Mouse (Mus musculus): Measurements from ENCODE around the gene Lpcat2b. TPM values are rescaled to one million over a fixed set of nuclear protein-coding genes. Genes with fewer than 3 reads are reported as not detected.

Lpcat2b gene
- total and polyA plus RNA-seq, 2 experiments, result not detected

DNA sequence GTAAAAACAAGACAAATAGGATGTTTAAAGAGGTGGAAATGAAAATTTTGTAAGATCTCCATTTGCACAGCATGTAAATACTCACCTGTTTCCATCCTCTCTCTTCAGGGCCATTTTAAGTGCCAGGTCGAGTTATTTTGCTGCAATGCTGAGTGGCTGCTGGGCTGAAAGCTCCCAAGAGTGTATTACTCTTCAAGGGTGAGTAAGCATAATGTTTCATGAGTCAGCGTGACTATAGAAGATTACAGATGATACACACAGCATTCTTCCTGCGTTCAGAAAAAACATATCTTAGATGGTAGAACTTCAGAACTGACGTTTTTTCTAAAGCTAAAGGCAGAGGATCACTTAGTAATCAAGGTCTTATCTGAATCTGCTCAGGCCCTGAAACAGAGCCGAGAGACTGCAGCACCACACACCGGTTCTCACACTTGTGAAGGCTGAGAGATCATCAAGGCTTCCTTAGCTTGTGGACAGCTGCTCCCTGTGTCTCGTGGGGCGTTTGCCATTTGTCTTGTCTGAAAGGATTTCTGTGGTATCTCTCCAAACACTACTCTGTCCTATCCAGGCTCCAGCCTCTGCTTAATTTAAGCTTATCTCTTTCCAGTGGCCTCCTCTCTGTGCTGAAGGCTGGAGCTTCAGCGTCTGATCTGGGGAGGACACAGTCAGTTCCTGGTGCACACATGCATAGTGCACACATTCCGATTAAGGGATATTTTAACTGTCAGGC is 39.4 kb downstream of the Lpcat2b start:
- Histone ChIP-seq H3K27ac (replicated peaks; ENCODE audit: insufficient read depth, low read depth, low read length) (no peak overlapping the region), H3K27me3 (ENCODE audit: control insufficient read depth, insufficient read depth, low read length) (no peaks in the 10 kb centered on the region), H3K79me2 (ENCODE audit: control insufficient read depth, insufficient read depth, low read length) (no peaks in the 10 kb centered on the region), H3K4me1 (ENCODE audit: control insufficient read depth, insufficient read depth, low read length) (no peaks in the 10 kb centered on the region), H3K36me3 (ENCODE audit: control insufficient read depth, insufficient read depth, low read length) (peaks cover 4% of the 10 kb centered on the region; the same call in 1 of the 2 replicates), H3K9ac (ENCODE audit: low read depth, low read length) (no peak overlapping the region), H3K4me3 (ENCODE audit: insufficient read depth, low read depth, low read length) (no peak overlapping the region)
- DNase-seq (ENCODE audit: extremely low read depth, low read depth, low spot score), result no peak
- TF ChIP-seq POLR2A (IDR thresholded peaks at IDR 0.05; ENCODE audit: extremely low read depth, insufficient read depth, low read length), result no peak
- TF ChIP-seq CTCF (IDR thresholded peaks at IDR 0.05; ENCODE audit: low read depth, low read length), result no peak
- WGBS, result 80% methylated on average over 10 of the region's 10 CpGs

DNA sequence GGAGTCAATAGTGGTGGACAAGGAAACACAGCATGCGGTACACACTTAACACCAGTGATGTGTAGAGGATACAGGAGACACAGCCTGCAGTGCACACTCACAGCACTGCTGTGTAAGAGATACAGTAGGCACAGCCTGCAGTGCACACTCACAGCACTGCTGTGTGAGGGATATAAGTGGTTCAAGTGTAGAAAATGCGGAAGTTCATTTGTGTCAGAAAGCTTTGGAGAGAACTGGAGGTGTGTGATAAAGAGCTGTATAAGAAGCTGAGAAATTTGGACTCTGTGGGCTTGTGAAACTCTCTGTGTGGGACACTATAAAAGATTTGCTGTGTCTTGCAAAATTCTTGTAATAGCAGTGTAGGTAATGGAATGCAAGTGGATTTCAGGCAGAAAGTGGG is 48.8 kb downstream of the Lpcat2b start:
- no peak overlapping the region for H3K4me3 ChIP-seq (ENCODE audit: insufficient read depth, low read depth, low read length)
- H3K4me1 ChIP-seq (ENCODE audit: control insufficient read depth, insufficient read depth, low read length), result no peaks in the 10 kb centered on the region
- WGBS, result 94% methylated on average over 2 of the region's 2 CpGs
- no peaks in the 10 kb centered on the region for H3K27me3 ChIP-seq (ENCODE audit: control insufficient read depth, insufficient read depth, low read length)
- H3K9ac ChIP-seq (ENCODE audit: low read depth, low read length), result no peak overlapping the region
- H3K79me2 ChIP-seq (ENCODE audit: control insufficient read depth, insufficient read depth, low read length), result no peaks in the 10 kb centered on the region
- H3K27ac ChIP-seq (replicated peaks; ENCODE audit: insufficient read depth, low read depth, low read length), result no peak overlapping the region
- no peak for TF ChIP-seq POLR2A (IDR thresholded peaks at IDR 0.05; ENCODE audit: extremely low read depth, insufficient read depth, low read length)
- TF ChIP-seq CTCF (IDR thresholded peaks at IDR 0.05; ENCODE audit: low read depth, low read length), result no peak
- DNase-seq (ENCODE audit: extremely low read depth, low read depth, low spot score), result no peak
- no peaks in the 10 kb centered on the region; the same call in 1 of the 2 replicates for H3K36me3 ChIP-seq (ENCODE audit: control insufficient read depth, insufficient read depth, low read length)

Other genes with a start within 250 kb of the Lpcat2b start
- gene Tgfbr3, start 141.9 kb upstream of the Lpcat2b start, total RNA-seq (2014; rRNA removed), result 6.6 and 8.2 TPM in 2 replicates
- gene Tgfbr3, start 141.9 kb upstream of the Lpcat2b start, polyA plus RNA-seq (2012; rRNA removed), result 2.2 and 4.0 TPM in 2 replicates
- gene Brdt, start 100.4 kb upstream of the Lpcat2b start, total RNA-seq (2014; rRNA removed), result 1.8 and 1.9 TPM in 2 replicates
- gene Brdt, start 100.4 kb upstream of the Lpcat2b start, polyA plus RNA-seq (2012; rRNA removed), result 0.81 and 0.83 TPM in 2 replicates
- 0.65 TPM in 1 of 2 replicates, not detected in the other for gene Ephx4, start 28.8 kb upstream of the Lpcat2b start, total RNA-seq (2014; rRNA removed)
- not detected in 2 replicates for gene Ephx4, start 28.8 kb upstream of the Lpcat2b start, polyA plus RNA-seq (2012; rRNA removed)
- gene Btbd8, start 6.4 kb downstream of the Lpcat2b start, total RNA-seq (2014; rRNA removed), result 2.1 and 3.4 TPM in 2 replicates
- gene Btbd8, start 6.4 kb downstream of the Lpcat2b start, polyA plus RNA-seq (2012; rRNA removed), result 0.33 and 0.37 TPM in 2 replicates
- gene Gm42669, start 76.1 kb downstream of the Lpcat2b start, total RNA-seq (2014; rRNA removed), result 0.18 and 0.34 TPM in 2 replicates
- gene Gm42669, start 76.1 kb downstream of the Lpcat2b start, polyA plus RNA-seq (2012; rRNA removed), result 0.04 TPM in 1 of 2 replicates, not detected in the other
- 0.07 and 0.18 TPM in 2 replicates for gene 1700028K03Rik, start 103.2 kb downstream of the Lpcat2b start, total RNA-seq (2014; rRNA removed)
- not detected in 2 replicates for gene 1700028K03Rik, start 103.2 kb downstream of the Lpcat2b start, polyA plus RNA-seq (2012; rRNA removed)
- gene Rpap2, start 165.8 kb downstream of the Lpcat2b start, total RNA-seq (2014; rRNA removed), result 9.1 and 11.6 TPM in 2 replicates
- gene Rpap2, start 165.8 kb downstream of the Lpcat2b start, polyA plus RNA-seq (2012; rRNA removed), result 2.6 and 2.9 TPM in 2 replicates
- 3.8 and 4.0 TPM in 2 replicates for gene Glmn, start 166.3 kb downstream of the Lpcat2b start, total RNA-seq (2014; rRNA removed)
- gene Glmn, start 166.3 kb downstream of the Lpcat2b start, polyA plus RNA-seq (2012; rRNA removed), result 0.27 and 0.45 TPM in 2 replicates

Data from liver, adult 2 months (tissue).